Mouse (Mus musculus) embryonic fibroblast, embryonic 13.5 days (primary cell): ENCODE measurements around the gene Ccdc142.

ENCODE experiments used
- CTCF ChIP-seq: IDR thresholded peaks from 2 replicates; pipeline ENCODE4 v1.5.1; 2011; ENCODE audit warnings: mild to moderate bottlenecking, control low read depth, low read length, moderate library complexity, borderline replicate concordance; ENCODE audit not compliant: insufficient read depth
- POLR2A ChIP-seq: IDR thresholded peaks from 2 replicates; pipeline ENCODE4 v1.6.1; 2011; ENCODE audit warnings: low read depth, mild to moderate bottlenecking, control low read depth, low read length, moderate library complexity

DNA sequence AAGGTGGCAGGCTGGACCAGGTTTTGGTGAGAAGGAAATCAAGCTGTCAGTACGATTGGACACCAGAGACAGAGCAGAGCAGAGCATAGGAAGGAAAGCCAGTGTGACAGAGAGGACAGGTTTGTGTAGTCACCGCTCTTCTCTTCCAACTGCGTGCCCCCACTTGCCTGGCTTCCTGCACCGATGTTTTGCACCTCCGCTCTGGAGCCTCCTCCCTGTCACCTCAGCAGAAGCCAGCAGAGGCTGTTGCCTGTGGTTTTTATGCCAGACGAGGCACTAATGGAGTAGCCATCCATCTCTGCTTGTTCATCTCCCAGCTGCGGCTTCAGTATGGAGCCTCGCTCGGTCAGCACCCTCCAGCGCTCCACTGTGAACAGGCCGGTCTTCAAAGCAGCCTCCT, 41.5 kb downstream of the Ccdc142 start:
- TF ChIP-seq POLR2A: no peak
- TF ChIP-seq CTCF: no peak
